Mouse (Mus musculus): ENCODE results near the gene Dbx1. TPM values are rescaled to one million over a fixed set of nuclear protein-coding genes. Genes with fewer than 3 reads are reported as not detected.

Gene Dbx1
- total RNA-seq, 2 experiments from 2014 or later, result not detected

GRCm38 (mm10) chr7:49634291-49635073, 2.2 kb downstream of the Dbx1 start:
- ATAC-seq (replicated peaks; ENCODE audit: low FRiP score, low TSS enrichment, poor library complexity, severe bottlenecking), result no peak

GRCm38 (mm10) chr7:49633375-49633956, 3.2 kb downstream of the Dbx1 start:
- peak; percentile 67; the same call in 1 of the 2 replicates for ATAC-seq (replicated peaks; ENCODE audit: low FRiP score, low TSS enrichment, poor library complexity, severe bottlenecking)

- ATAC-seq (replicated peaks; ENCODE audit: low FRiP score, low TSS enrichment, poor library complexity, severe bottlenecking), result no peak
Measured at GRCm38 (mm10) chr7:49632391-49632790, 4.3 kb downstream of the Dbx1 start.

GRCm38 (mm10) chr7:49631885-49632284, 4.8 kb downstream of the Dbx1 start:
- no peak for ATAC-seq (replicated peaks; ENCODE audit: low FRiP score, low TSS enrichment, poor library complexity, severe bottlenecking)

GRCm38 (mm10) chr7:49620160-49620559, 16.5 kb downstream of the Dbx1 start:
- ATAC-seq (replicated peaks; ENCODE audit: low FRiP score, low TSS enrichment, poor library complexity, severe bottlenecking), result no peak

GRCm38 (mm10) chr7:49617087-49617486, 19.6 kb downstream of the Dbx1 start:
- no peak for ATAC-seq (replicated peaks; ENCODE audit: low FRiP score, low TSS enrichment, poor library complexity, severe bottlenecking)

GRCm38 (mm10) chr7:49616258-49616735, 20.4 kb downstream of the Dbx1 start:
- peak; percentile 77 for ATAC-seq (replicated peaks; ENCODE audit: low FRiP score, low TSS enrichment, poor library complexity, severe bottlenecking)

- ATAC-seq (replicated peaks; ENCODE audit: low FRiP score, low TSS enrichment, poor library complexity, severe bottlenecking), result no peak
Measured at GRCm38 (mm10) chr7:49604965-49605795, 31.5 kb downstream of the Dbx1 start.

- no peak for ATAC-seq (replicated peaks; ENCODE audit: low FRiP score, low TSS enrichment, poor library complexity, severe bottlenecking)
Measured at GRCm38 (mm10) chr7:49604244-49604643, 32.4 kb downstream of the Dbx1 start.

- peak; percentile 84 for ATAC-seq (replicated peaks; ENCODE audit: low FRiP score, low TSS enrichment, poor library complexity, severe bottlenecking)
Measured at GRCm38 (mm10) chr7:49601191-49601975, 35.3 kb downstream of the Dbx1 start.

- no peak for ATAC-seq (replicated peaks; ENCODE audit: low FRiP score, low TSS enrichment, poor library complexity, severe bottlenecking)
Measured at GRCm38 (mm10) chr7:49599950-49600349, 36.7 kb downstream of the Dbx1 start.

GRCm38 (mm10) chr7:49598225-49598624, 38.4 kb downstream of the Dbx1 start:
- ATAC-seq (replicated peaks; ENCODE audit: low FRiP score, low TSS enrichment, poor library complexity, severe bottlenecking), result no peak

GRCm38 (mm10) chr7:49597776-49598175, 38.9 kb downstream of the Dbx1 start:
- ATAC-seq (replicated peaks; ENCODE audit: low FRiP score, low TSS enrichment, poor library complexity, severe bottlenecking), result no peak

- ATAC-seq (replicated peaks; ENCODE audit: low FRiP score, low TSS enrichment, poor library complexity, severe bottlenecking), result no peak
Measured at GRCm38 (mm10) chr7:49589635-49590034, 47.0 kb downstream of the Dbx1 start.

GRCm38 (mm10) chr7:49586530-49587120, 50.0 kb downstream of the Dbx1 start:
- ATAC-seq (replicated peaks; ENCODE audit: low FRiP score, low TSS enrichment, poor library complexity, severe bottlenecking), result no peak

GRCm38 (mm10) chr7:49583176-49583575, 53.5 kb downstream of the Dbx1 start:
- ATAC-seq (replicated peaks; ENCODE audit: low FRiP score, low TSS enrichment, poor library complexity, severe bottlenecking), result no peak

GRCm38 (mm10) chr7:49582551-49582950, 54.1 kb downstream of the Dbx1 start:
- ATAC-seq (replicated peaks; ENCODE audit: low FRiP score, low TSS enrichment, poor library complexity, severe bottlenecking), result no peak

GRCm38 (mm10) chr7:49581951-49582350, 54.7 kb downstream of the Dbx1 start:
- ATAC-seq (replicated peaks; ENCODE audit: low FRiP score, low TSS enrichment, poor library complexity, severe bottlenecking), result no peak

Measured in megakaryocyte-erythroid progenitor cell, adult 5-6 weeks (primary cell).